Mouse (Mus musculus) ES-E14 (cell line): Measurements from ENCODE around the gene Gbgt1.
A peak's percentile ranks its signal among the peaks of the same experiment; 100 is the strongest.

Source experiments
- CHD2 ChIP-seq: IDR thresholded peaks from 2 replicates; pipeline ENCODE4 v1.6.1; 2014; ENCODE audit warnings: mild to moderate bottlenecking, low read depth, low read length, inconsistent platforms
- HCFC1 ChIP-seq: IDR thresholded peaks from 2 replicates; pipeline ENCODE4 v1.6.1; 2012; ENCODE audit warnings: low read length, inconsistent platforms, borderline replicate concordance; ENCODE audit not compliant: insufficient read depth
- MAFK ChIP-seq: IDR thresholded peaks from 2 replicates; pipeline ENCODE4 v1.6.1; 2014; ENCODE audit warnings: mild to moderate bottlenecking, low read depth, low read length, inconsistent platforms; ENCODE audit not compliant: insufficient read depth
- ZC3H11A ChIP-seq: IDR thresholded peaks from 2 replicates; pipeline ENCODE4 v1.6.1; 2012; ENCODE audit warnings: low read depth, mild to moderate bottlenecking, inconsistent platforms, low read length, borderline replicate concordance
- ZNF384 ChIP-seq: IDR thresholded peaks from 2 replicates; pipeline ENCODE4 v1.6.1; 2012; ENCODE audit warnings: low read depth, low read length, inconsistent platforms

GRCm38 (mm10) chr2:28525219-28525942 lies 28.7 kb downstream of the Gbgt1 start:
- TF ChIP-seq CHD2, result no peak
- TF ChIP-seq HCFC1, result no peak
- no peak for TF ChIP-seq ZC3H11A
- peak; percentile 82 for TF ChIP-seq MAFK
- TF ChIP-seq ZNF384, result no peak
